ENCODE assay signal across 10 mouse cellular contexts in the genomic region with DNA sequence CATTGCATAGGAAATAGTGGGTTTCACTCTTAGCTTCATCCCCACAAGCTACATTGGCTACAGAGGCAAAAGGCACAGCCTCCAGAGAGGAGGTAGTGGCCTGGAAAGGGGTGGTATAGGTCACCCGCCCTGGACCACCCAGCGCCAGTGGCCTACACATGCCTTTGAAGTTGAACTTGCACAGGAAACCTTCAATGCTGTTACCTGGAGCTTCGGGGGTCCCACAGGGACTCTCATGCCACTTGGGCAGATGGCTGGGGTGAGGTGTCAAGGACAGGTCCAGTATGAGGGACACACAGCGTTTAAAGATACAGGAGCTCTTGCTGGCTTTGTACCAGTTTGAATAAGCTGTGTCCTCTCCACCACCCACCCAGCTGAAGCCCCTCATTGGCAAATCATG. TPM values are rescaled to one million over a fixed set of nuclear protein-coding genes. Genes with fewer than 3 reads are reported as not detected.
DNase-seq lines count a peak whose midpoint lies in the region; ATAC-seq and TF ChIP-seq lines count a peak whose summit lies in the region.
"Had no signal": no experiment of that assay in that cellular context is flagged by ENCODE, and none has a peak within 500 bp of the region (broad histone marks: within the 10 kb centered on the region; RNA-seq: fewer than 3 reads in every experiment).

No protein-coding gene starts in this region.

- H3K9ac ChIP-seq in kidney, embryonic 15.5 days = 0 out of 2 replicates have a peak overlapping the region, but pooled peaks have one; percentile 11
- peak overlapping the region; percentile 57 for H3K9ac ChIP-seq in heart, postnatal 0 days (replicated peaks; ENCODE audit: low read depth, low read length)
- peak overlapping the region; percentile 59 for H3K9ac ChIP-seq in liver, postnatal 0 days (replicated peaks)

- ATAC-seq in kidney, embryonic 15.5 days (replicated peaks; ENCODE audit: low FRiP score) = no peak
- ATAC-seq in heart, postnatal 0 days (ENCODE audit: insufficient read depth, low read depth) = no peak
- ATAC-seq in liver, postnatal 0 days = no peak

- H3K27ac ChIP-seq in kidney, embryonic 15.5 days = peak overlapping the region; percentile 76
- peak overlapping the region; percentile 16; the same call in 1 of the 2 replicates for H3K27ac ChIP-seq in embryonic facial prominence, embryonic 10.5 days (replicated peaks)
- peak overlapping the region; percentile 80 for H3K27ac ChIP-seq in heart, postnatal 0 days (ENCODE audit: low read depth)
- peak overlapping the region; percentile 82 for H3K27ac ChIP-seq in liver, postnatal 0 days (ENCODE audit: low read depth)

- WGBS in kidney, embryonic 15.5 days = 80% methylated on average over 4 of the region's 4 CpGs
- 91% methylated on average over 4 of the region's 4 CpGs for WGBS in embryonic facial prominence, embryonic 10.5 days
- 66% methylated on average over 4 of the region's 4 CpGs for WGBS in heart, postnatal 0 days
- 51% methylated on average over 4 of the region's 4 CpGs for WGBS in liver, postnatal 0 days (ENCODE audit: insufficient replicate concordance)

- no peak for DNase-seq in kidney, adult 9 months
- no peak for DNase-seq in embryonic facial prominence, embryonic 10.5 days (ENCODE audit: low spot score)
- DNase-seq in heart, postnatal 0 days (ENCODE audit: low spot score) = no peak
- DNase-seq in liver, postnatal 0 days = no peak
- DNase-seq in adrenal gland, adult 18-20 months (ENCODE audit: low spot score in 2 of 2) = no peak
- DNase-seq in adipocyte (ENCODE audit: low spot score) = no peak
- DNase-seq in right cerebral cortex, postnatal 10 days (ENCODE audit: low spot score in 2 of 2) = no peak

- no peaks in the 10 kb centered on the region for H3K27me3 ChIP-seq in kidney, embryonic 15.5 days
- H3K27me3 ChIP-seq in embryonic facial prominence, embryonic 10.5 days (replicated peaks; ENCODE audit: low read depth, poor library complexity, severe bottlenecking) = no peaks in the 10 kb centered on the region
- no peaks in the 10 kb centered on the region for H3K27me3 ChIP-seq in heart, postnatal 0 days (ENCODE audit: control insufficient read depth, insufficient read depth, low read length)
- H3K27me3 ChIP-seq in liver, postnatal 0 days (ENCODE audit: insufficient read depth, low read length) = no peaks in the 10 kb centered on the region

- H3K4me2 ChIP-seq in kidney, embryonic 15.5 days = peak overlapping the region; percentile 34
- peak overlapping the region; percentile 55 for H3K4me2 ChIP-seq in heart, postnatal 0 days (ENCODE audit: low read depth, low read length)
- H3K4me2 ChIP-seq in liver, postnatal 0 days (ENCODE audit: low read depth, low read length) = peak overlapping the region; percentile 62

- no peaks in the 10 kb centered on the region for H3K36me3 ChIP-seq in kidney, embryonic 15.5 days
- no peaks in the 10 kb centered on the region for H3K36me3 ChIP-seq in embryonic facial prominence, embryonic 10.5 days (replicated peaks)
- 0 out of 2 replicates have a peak, but pooled peaks cover 3% of the 10 kb centered on the region for H3K36me3 ChIP-seq in heart, postnatal 0 days (replicated peaks; ENCODE audit: control insufficient read depth, insufficient read depth, low read length)
- H3K36me3 ChIP-seq in liver, postnatal 0 days (replicated peaks; ENCODE audit: insufficient read depth, low read length) = no peaks in the 10 kb centered on the region
- H3K36me3 ChIP-seq: G1E had no signal

- H3K4me3 ChIP-seq in kidney, embryonic 15.5 days (replicated peaks) = peak overlapping the region; percentile 36
- H3K4me3 ChIP-seq in embryonic facial prominence, embryonic 10.5 days = peak overlapping the region; percentile 24; the same call in 1 of the 2 replicates
- H3K4me3 ChIP-seq in heart, postnatal 0 days (ENCODE audit: low read depth, low read length) = peak overlapping the region; percentile 43
- peak overlapping the region; percentile 45 for H3K4me3 ChIP-seq in liver, postnatal 0 days (ENCODE audit: low read depth, low read length)

- TF ChIP-seq EP300 in heart, postnatal 0 days (IDR thresholded peaks at IDR 0.05; ENCODE audit: low read depth) = no peak
- no peak for TF ChIP-seq EP300 in liver, postnatal 0 days (IDR thresholded peaks at IDR 0.05; ENCODE audit: low read depth)

- peaks cover 8% of the 10 kb centered on the region for H3K4me1 ChIP-seq in kidney, embryonic 15.5 days
- H3K4me1 ChIP-seq in embryonic facial prominence, embryonic 10.5 days = peaks cover 24% of the 10 kb centered on the region
- H3K4me1 ChIP-seq in heart, postnatal 0 days (ENCODE audit: control insufficient read depth, insufficient read depth) = 0 out of 2 replicates have a peak, but pooled peaks cover 1% of the 10 kb centered on the region
- H3K4me1 ChIP-seq in liver, postnatal 0 days (ENCODE audit: insufficient read depth) = peaks cover 6% of the 10 kb centered on the region; the same call in 1 of the 2 replicates

- no peaks in the 10 kb centered on the region for H3K9me3 ChIP-seq in kidney, embryonic 15.5 days (replicated peaks)
- H3K9me3 ChIP-seq in embryonic facial prominence, embryonic 10.5 days = no peaks in the 10 kb centered on the region
- no peaks in the 10 kb centered on the region for H3K9me3 ChIP-seq in heart, postnatal 0 days (replicated peaks; ENCODE audit: control insufficient read depth, low read length)
- no peaks in the 10 kb centered on the region for H3K9me3 ChIP-seq in liver, postnatal 0 days (ENCODE audit: low read length)

- no peak for TF ChIP-seq CTCF in heart, postnatal 0 days (IDR thresholded peaks at IDR 0.05; ENCODE audit: low read depth)
- TF ChIP-seq CTCF in liver, postnatal 0 days (IDR thresholded peaks at IDR 0.05; ENCODE audit: low read depth) = no peak

RNA-seq across cellular contexts. Expression of a gene that starts 0.7 kb away (rescaled TPM):
- 16.3 and 17.1 TPM in 2 replicates for polyA plus RNA-seq in kidney, embryonic 15.5 days (2015; fragmentation: Nextera tagmentation; extraction: Ambion mirVana)
- 5.1 and 5.6 TPM in 2 replicates for polyA plus RNA-seq in embryonic facial prominence, embryonic 10.5 days (2016; fragmentation: Nextera tagmentation; extraction: Ambion mirVana)
- 106 and 120 TPM in 2 replicates for total RNA-seq in heart, postnatal 0 days (2014; rRNA removed; ENCODE audit: low replicate concordance)
- 21.1 and 21.2 TPM in 2 replicates for polyA plus RNA-seq in heart, postnatal 0 days (2015; fragmentation: Nextera tagmentation; extraction: Ambion mirVana)
- 2.7 and 3.3 TPM in 2 replicates for polyA plus RNA-seq in liver, postnatal 0 days (2015; fragmentation: Nextera tagmentation; extraction: Ambion mirVana)
- total RNA-seq in adrenal gland, adult 18-20 months (2021) = 10 to 100 TPM; 17.0 to 30.3 TPM

RNA-seq across cellular contexts. Expression of a gene that starts 34.7 kb away (rescaled TPM):
- 9.1 and 10.4 TPM in 2 replicates for polyA plus RNA-seq in kidney, embryonic 15.5 days (2015; fragmentation: Nextera tagmentation; extraction: Ambion mirVana)
- 6.3 and 7.3 TPM in 2 replicates for polyA plus RNA-seq in embryonic facial prominence, embryonic 10.5 days (2016; fragmentation: Nextera tagmentation; extraction: Ambion mirVana)
- total RNA-seq in heart, postnatal 0 days (2014; rRNA removed; ENCODE audit: low replicate concordance) = 50.6 and 52.6 TPM in 2 replicates
- 15.6 and 16.5 TPM in 2 replicates for polyA plus RNA-seq in heart, postnatal 0 days (2015; fragmentation: Nextera tagmentation; extraction: Ambion mirVana)
- 1.6 and 1.7 TPM in 2 replicates for polyA plus RNA-seq in liver, postnatal 0 days (2015; fragmentation: Nextera tagmentation; extraction: Ambion mirVana)
- total RNA-seq in adrenal gland, adult 18-20 months (2021) = 10 to 100 TPM; 31.2 to 46.2 TPM
- total RNA-seq: G1E had no signal
- polyA plus RNA-seq: G1E had no signal

RNA-seq across cellular contexts. Expression of a gene that starts 47.6 kb away (rescaled TPM):
- polyA plus RNA-seq in kidney, embryonic 15.5 days (2015; fragmentation: Nextera tagmentation; extraction: Ambion mirVana) = 0.25 and 0.30 TPM in 2 replicates
- polyA plus RNA-seq in embryonic facial prominence, embryonic 10.5 days (2016; fragmentation: Nextera tagmentation; extraction: Ambion mirVana) = 0.85 and 1.0 TPM in 2 replicates
- total RNA-seq in heart, postnatal 0 days (2014; rRNA removed; ENCODE audit: low replicate concordance) = 0.31 and 4.4 TPM in 2 replicates
- polyA plus RNA-seq in heart, postnatal 0 days (2015; fragmentation: Nextera tagmentation; extraction: Ambion mirVana) = 0.14 and 0.43 TPM in 2 replicates
- polyA plus RNA-seq in liver, postnatal 0 days (2015; fragmentation: Nextera tagmentation; extraction: Ambion mirVana) = not detected in 2 replicates
- total RNA-seq in adrenal gland, adult 18-20 months (2021) = under 1 TPM in 1 of 2 experiments, not detected in 1; 0.35 TPM
- total RNA-seq: G1E; gastrocnemius, adult 18-20 months had no signal
- polyA plus RNA-seq: G1E had no signal

Comparison
In these comparisons a context has a peak if more than half of its experiments do, and no peak if none do; other contexts are left out.
1. H3K27ac ChIP-seq: peak in every context shown above with its lines; median percentile 82 in liver, postnatal 0 days; 80 in heart, postnatal 0 days; 76 in kidney, embryonic 15.5 days; 16 in embryonic facial prominence, embryonic 10.5 days.